Mouse (Mus musculus) liver, adult 10 weeks (tissue): ENCODE data around the gene Gm8094. TPM values are rescaled to one million over a fixed set of nuclear protein-coding genes. Genes with fewer than 3 reads are reported as not detected.

ENCODE experiments used
- polyA plus RNA-seq: library from polyadenylated mRNA; stranded (reverse); fragments of 350-450 nt; fragmentation: Illumina TruSeq; extraction: RNeasy Lipid Tissue Mini Kit (QIAGEN cat#74804); gene quantifications from one replicate; pipeline ENCODE4 v1.2.3, GENCODE M21; 2014; ENCODE audit warnings: low read depth, low replicate concordance

The Gm8094 gene
- not detected for polyA plus RNA-seq

DNA sequence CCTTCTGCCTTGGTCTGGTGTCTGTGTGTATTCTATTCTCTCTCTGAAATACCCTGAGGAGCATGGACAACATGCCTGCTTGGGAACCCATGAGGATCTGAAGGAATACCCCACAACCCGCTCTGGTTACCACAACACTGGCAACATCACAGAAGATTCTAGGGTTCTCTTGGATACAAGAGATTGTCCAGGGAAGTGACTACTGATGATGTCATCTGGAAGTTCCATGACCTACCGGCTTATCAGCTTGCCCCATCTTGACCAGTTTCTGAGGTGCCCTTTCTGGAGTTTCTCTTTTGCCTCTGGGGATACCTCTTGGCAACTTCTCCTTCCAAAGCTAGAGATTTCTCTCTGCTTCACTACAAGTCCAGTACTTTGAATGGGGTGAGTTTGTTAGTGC is at the start of gene Gm8094:
Gene Gm8094, minus strand, starts transcription at position 101 of the 400 bp plus-strand sequence.

DNA sequence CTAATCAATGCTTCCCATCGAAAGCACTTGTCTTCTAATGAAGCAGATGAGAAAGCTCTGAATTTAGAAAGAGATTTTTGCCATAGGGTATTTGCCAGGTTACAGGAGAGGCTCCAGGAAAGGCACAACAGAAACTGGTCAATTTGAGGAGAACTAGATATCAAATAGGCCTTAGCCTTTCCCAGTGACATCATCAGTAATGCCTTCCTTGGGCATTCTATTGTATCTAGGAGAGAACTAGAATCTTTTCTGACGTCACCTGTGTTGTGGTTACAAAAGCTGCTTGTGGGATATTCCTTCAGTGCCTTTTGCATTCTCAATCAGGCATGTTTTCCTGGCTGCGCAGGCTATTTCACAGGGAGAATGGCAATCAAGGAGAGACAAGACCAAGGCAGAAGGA is 23.9 kb upstream of the Gm8094 start, which contains the start of gene Gm8104:
Gene Gm8104, plus strand, starts transcription at position 301 of the 400 bp plus-strand sequence.

Other genes starting within 250 kb of the Gm8094 start
- not detected for gene Gm21977, start 223.2 kb downstream of the Gm8094 start, polyA plus RNA-seq
- gene Gm8082, start 83.0 kb downstream of the Gm8094 start, polyA plus RNA-seq = not detected
- not detected for gene Gm10376, start 61.0 kb downstream of the Gm8094 start, polyA plus RNA-seq
- not detected for gene Gm8104, start 24.0 kb upstream of the Gm8094 start, polyA plus RNA-seq
- not detected for gene Gm7233, start 103.2 kb upstream of the Gm8094 start, polyA plus RNA-seq
- not detected for gene Gm8122, start 158.7 kb upstream of the Gm8094 start, polyA plus RNA-seq
- gene Gm8126, start 182.0 kb upstream of the Gm8094 start, polyA plus RNA-seq = not detected
- gene Gm9732, start 198.4 kb upstream of the Gm8094 start, polyA plus RNA-seq = not detected
- gene Gm8127, start 217.2 kb upstream of the Gm8094 start, polyA plus RNA-seq = not detected